Mouse (Mus musculus): ENCODE results near the gene Cep41. TPM values are rescaled to one million over a fixed set of nuclear protein-coding genes. Genes with fewer than 3 reads are reported as not detected.

Cep41 gene
- polyA plus RNA-seq, 1 experiment from 2014 or later: 12.8 TPM

DNA sequence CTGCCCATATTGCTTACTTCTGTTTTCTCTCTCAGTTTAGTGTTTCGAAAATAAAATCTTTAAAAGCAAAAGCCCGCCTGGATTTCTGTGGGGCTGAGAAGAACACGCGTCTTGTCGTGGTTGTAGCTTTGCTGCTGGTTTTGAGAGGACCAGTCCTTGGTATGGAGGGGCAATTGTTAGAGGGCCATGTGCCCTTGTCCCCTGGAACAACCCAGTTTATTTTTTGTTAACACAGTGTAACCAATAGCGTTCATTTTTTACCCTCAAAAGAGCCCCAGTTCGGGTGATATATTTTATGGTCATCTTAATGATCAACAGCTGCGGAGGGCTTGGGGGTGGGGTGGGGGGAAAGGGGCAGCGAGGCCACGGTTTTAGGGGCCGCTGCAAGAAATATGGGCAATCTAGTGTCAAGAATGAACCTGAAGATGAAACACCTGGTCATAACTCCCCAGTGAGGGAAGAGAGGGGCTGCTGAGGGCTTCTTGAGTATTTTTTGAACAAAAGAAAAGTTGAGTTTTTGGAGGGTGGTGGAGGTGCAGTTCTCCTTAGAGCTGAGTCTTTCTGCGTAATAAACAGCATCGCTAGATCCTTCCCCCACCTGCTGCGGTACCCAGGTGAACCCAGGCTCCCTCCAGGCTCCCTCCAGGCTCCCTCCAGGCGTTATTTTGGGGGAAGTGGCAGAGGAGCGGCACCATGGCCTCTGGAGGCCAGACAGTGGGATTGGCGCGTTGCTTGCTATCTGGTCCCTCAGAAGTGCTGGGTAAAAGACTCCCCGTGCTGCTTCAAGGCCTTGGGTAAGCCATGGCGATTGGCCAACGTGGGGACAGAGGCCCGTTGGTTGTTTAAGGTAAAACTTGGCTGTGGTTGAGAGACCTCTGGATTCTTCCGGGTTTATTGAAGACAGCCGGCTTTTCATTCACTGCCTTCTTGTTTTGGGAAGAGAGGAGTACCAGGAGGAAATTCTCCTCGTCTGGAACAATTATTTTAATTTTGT lies 17.1 kb upstream of the Cep41 start:
- DNase-seq (ENCODE audit: low read depth, low spot score) (no peak), ATAC-seq (no peak)
- ChIA-PET POLR2A (no interaction called here), CTCF (no interaction called here)
- in situ Hi-C loops (cut with MboI; ENCODE audit: low pct_unique_long_range_greater_than_20kb): no loop called here
- peaks cover 7% of the 10 kb centered on the region for H3K27me3 ChIP-seq
- TF ChIP-seq CTCF (IDR thresholded peaks at IDR 0.05): no peak

DNA sequence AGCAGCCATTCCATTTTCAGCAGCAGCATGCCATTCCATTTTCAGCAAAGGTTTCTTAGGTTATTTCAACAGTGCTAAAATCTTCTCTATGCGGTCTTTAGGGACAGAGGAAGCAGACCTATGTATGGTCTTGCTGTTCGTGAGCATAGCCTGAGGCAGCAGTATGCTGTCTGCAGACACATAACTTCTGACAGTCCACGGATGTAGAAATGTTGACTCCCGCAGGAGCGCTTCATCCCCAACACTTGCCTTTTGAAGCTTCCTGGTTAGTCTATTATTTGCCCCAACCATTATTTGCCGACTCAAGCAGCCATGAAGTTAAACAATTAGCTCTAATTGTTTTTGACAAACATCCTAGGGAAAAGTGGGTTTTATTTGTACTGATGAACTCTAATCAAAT lies 15.6 kb upstream of the Cep41 start:
- TF ChIP-seq CTCF (IDR thresholded peaks at IDR 0.05): no peak
- CTCF ChIA-PET: no interaction called here
- in situ Hi-C loops (cut with MboI; ENCODE audit: low pct_unique_long_range_greater_than_20kb): no loop called here
- DNase-seq (ENCODE audit: low read depth, low spot score) (no peak), ATAC-seq (no peak)
- POLR2A ChIA-PET: no interaction called here
- no peaks in the 10 kb centered on the region for H3K27me3 ChIP-seq

DNA sequence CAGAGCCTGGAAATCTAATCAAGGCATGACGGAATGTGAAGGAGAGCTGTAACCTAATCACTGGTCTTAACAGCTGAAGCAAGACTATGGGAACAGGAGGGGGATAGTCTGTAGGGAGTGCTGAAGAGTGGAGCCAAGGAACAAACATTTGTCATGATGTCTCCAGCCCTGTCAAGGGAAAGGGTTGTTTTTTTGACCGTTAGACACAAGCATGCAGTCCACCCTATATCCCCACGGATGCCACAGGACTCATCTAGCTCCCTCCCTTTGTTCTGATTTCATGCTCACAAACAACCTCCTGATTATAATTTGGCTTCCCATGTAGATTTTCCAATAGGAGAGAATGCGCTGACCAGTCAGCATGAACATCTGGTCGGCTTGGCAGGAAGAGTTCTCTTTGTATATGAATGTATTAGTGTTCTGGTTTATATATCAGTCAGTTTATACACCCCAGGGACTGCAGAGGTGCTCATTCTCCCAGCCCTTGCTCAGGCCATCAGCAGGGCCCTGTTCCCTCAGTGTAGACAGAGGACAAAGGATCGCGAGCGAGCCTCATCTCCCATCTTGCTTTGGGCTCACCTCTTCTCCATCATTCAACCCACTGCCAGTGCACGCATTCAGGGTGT lies 10.5 kb upstream of the Cep41 start:
- in situ Hi-C loops (cut with MboI; ENCODE audit: low pct_unique_long_range_greater_than_20kb): no loop called here
- no peak for TF ChIP-seq CTCF (IDR thresholded peaks at IDR 0.05)
- no peak for DNase-seq (ENCODE audit: low read depth, low spot score)
- no peak for ATAC-seq
- no peaks in the 10 kb centered on the region for H3K27me3 ChIP-seq
- ChIA-PET POLR2A (no interaction called here), CTCF (no interaction called here)

DNA sequence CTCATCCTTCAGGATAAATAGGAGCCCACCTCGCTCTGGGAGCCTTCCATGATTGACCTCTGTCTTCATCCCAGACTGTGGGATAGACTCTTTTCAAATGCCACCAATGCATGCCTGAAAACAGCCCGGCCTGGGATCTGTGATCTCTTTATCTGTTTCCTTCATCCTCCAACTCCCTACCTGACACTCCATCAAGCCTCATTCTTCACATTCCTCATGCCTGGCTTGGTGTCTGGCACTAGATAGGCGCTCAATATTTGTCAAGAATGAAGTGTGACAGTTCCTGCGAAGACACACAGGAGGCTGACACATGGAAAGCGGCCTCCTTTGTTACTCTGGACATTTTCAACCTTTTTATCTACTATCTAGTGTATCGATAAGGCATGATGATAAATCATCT lies 9.9 kb upstream of the Cep41 start:
- CTCF ChIA-PET: no interaction called here
- no peak for DNase-seq (ENCODE audit: low read depth, low spot score)
- in situ Hi-C loops (cut with MboI; ENCODE audit: low pct_unique_long_range_greater_than_20kb): no loop called here
- ATAC-seq: no peak
- no peak for TF ChIP-seq CTCF (IDR thresholded peaks at IDR 0.05)
- no peaks in the 10 kb centered on the region for H3K27me3 ChIP-seq
- POLR2A ChIA-PET: no interaction called here

DNA sequence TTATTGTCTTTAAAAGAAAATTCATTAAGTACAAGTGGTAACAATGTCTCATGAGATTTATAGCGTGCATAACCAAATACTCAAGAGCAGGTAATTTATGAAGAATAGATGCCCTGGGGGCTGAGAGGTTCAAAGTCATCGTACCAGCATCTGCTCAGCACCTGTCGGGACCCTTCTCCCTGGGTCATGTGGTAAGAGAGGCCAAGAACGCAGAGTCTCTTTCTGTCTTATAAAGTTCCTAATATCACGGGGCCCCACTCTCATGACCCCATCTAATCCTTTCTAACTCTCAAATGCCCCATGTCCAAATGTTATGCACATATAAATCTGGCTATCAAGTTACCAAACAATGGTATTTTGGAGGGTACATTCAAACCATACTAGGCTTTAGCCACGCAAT lies 9.3 kb upstream of the Cep41 start:
- CTCF ChIA-PET: no interaction called here

DNA sequence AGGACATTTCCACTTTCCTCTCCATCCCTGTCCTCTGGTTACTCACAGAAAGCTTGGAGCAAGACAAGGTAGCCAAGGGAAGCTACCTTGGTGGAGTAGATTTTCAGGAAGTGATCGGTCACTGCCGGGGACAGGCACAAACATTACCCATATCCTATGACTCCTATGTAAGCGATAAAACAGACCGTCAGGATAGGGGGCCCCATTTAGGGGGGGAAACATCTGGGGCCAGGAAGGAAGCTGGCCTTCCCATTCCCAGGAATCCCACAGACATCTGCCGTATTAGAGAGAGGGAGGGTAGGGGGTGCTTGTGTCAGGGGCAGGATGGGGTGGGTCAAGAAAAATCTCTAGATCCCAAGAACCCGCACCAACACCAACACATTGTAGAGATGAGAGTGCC lies 6.6 kb upstream of the Cep41 start:
- DNase-seq (ENCODE audit: low read depth, low spot score) (no peak), ATAC-seq (no peak)
- in situ Hi-C loops (cut with MboI; ENCODE audit: low pct_unique_long_range_greater_than_20kb): no loop called here
- ChIA-PET POLR2A (no interaction called here), CTCF (interaction anchor here (1.4 kb wide), 1 partner anchor 25 kb away, joined by 3 read pairs; no protein-coding TSS in a partner anchor)
- no peak for TF ChIP-seq CTCF (IDR thresholded peaks at IDR 0.05)
- H3K27me3 ChIP-seq: no peaks in the 10 kb centered on the region

More for the DNA sequence above, 9.3 kb upstream of the Cep41 start:
- POLR2A ChIA-PET: no interaction called here
- no peaks in the 10 kb centered on the region for H3K27me3 ChIP-seq
- DNase-seq (ENCODE audit: low read depth, low spot score) (no peak), ATAC-seq (no peak)
- no peak for TF ChIP-seq CTCF (IDR thresholded peaks at IDR 0.05)
- in situ Hi-C loops (cut with MboI; ENCODE audit: low pct_unique_long_range_greater_than_20kb): no loop called here

DNA sequence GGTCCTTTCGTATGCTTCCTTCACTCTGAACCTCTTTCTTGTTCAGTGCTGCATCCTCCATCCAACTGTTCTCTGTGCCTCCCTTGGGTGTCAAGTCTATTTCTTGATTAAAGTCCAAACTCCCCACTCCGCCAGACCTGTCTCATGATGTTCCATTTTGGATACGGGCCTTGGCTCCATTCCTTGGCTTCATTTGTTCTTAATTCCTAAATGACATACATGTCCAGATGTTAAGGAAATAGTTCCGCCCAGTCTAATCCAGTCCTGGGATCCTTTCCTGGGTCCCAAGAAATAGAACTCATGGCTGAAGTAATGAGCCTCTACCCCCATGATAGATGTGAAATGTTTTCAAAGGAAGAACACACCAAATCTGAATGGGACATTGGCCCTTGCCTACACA lies 4.5 kb upstream of the Cep41 start:
- TF ChIP-seq CTCF (IDR thresholded peaks at IDR 0.05): no peak
- CTCF ChIA-PET: no interaction called here
- DNase-seq (ENCODE audit: low read depth, low spot score): no peak
- no peak for ATAC-seq
- no peaks in the 10 kb centered on the region for H3K27me3 ChIP-seq
- POLR2A ChIA-PET: no interaction called here
- in situ Hi-C loops (cut with MboI; ENCODE audit: low pct_unique_long_range_greater_than_20kb): no loop called here

GRCm38 (mm10) chr6:30697464-30697863 lies 3.9 kb upstream of the Cep41 start:
- in situ Hi-C loops (cut with MboI; ENCODE audit: low pct_unique_long_range_greater_than_20kb): no loop called here
- POLR2A ChIA-PET: no interaction called here
- DNase-seq (ENCODE audit: low read depth, low spot score) (no peak), ATAC-seq (no peak)
- CTCF ChIA-PET: no interaction called here
- H3K27me3 ChIP-seq: no peaks in the 10 kb centered on the region
- TF ChIP-seq CTCF (IDR thresholded peaks at IDR 0.05): no peak

DNA sequence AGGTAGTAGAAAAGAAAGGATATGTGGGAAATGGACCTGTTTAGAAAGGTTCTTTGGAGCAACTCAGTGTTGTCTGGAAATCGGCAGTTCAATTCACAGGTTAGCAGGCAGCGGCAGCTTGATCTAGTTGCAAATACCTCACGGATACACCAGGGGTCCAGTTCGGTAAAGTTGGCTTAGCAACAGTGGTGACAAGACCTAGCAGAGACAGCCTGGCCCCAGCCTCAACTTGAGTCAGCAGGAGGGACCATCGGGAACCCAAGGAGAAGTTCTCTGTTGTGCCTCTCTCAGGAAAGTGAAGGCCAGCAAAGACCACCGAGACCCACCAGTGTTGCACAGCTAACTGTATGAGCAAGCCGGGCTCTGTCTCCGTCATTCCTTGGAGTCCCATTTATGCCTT lies 1.6 kb upstream of the Cep41 start:
- POLR2A ChIA-PET: interaction anchor here (0.5 kb wide), 1 partner anchor 147 kb away, joined by 4 read pairs; no protein-coding TSS in a partner anchor
- no peak for ATAC-seq
- in situ Hi-C loops (cut with MboI; ENCODE audit: low pct_unique_long_range_greater_than_20kb): no loop called here
- DNase-seq (ENCODE audit: low read depth, low spot score): no peak
- TF ChIP-seq CTCF (IDR thresholded peaks at IDR 0.05): no peak
- CTCF ChIA-PET: no interaction called here
- no peaks in the 10 kb centered on the region for H3K27me3 ChIP-seq

DNA sequence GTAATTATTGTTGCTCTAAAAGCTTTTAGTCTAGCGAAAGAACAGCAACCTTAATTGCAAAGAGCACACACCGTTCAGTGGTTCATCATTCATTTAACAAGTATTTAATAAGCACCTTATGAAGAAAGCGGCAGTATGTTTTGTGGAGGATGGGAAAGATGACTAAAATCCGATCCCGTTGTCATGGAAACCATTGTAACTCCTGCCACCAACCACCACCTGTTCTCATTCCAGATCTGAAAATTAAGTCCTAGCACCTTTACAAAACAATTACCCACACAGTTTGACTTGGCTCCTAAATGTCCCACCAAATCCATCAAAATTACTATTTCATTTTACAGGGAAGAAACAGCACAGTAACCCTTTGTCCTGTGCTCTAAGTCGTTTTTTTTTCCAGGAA lies 660 bp upstream of the Cep41 start:
- in situ Hi-C loops (cut with MboI; ENCODE audit: low pct_unique_long_range_greater_than_20kb): no loop called here
- no peak for TF ChIP-seq CTCF (IDR thresholded peaks at IDR 0.05)
- ChIA-PET POLR2A (no interaction called here), CTCF (interaction anchor here (1.4 kb wide), 1 partner anchor 63 kb away, joined by 4 read pairs; no protein-coding TSS in a partner anchor)
- no peak for ATAC-seq
- DNase-seq (ENCODE audit: low read depth, low spot score): no peak
- H3K27me3 ChIP-seq: no peaks in the 10 kb centered on the region

- H3K27me3 ChIP-seq: no peaks in the 10 kb centered on the region
- in situ Hi-C loops (cut with MboI; ENCODE audit: low pct_unique_long_range_greater_than_20kb): no loop called here
- DNase-seq (ENCODE audit: low read depth, low spot score): no peak
- no peak for ATAC-seq
- ChIA-PET POLR2A (no interaction called here), CTCF (interaction anchor here (1.4 kb wide), 1 partner anchor 62 kb away, joined by 4 read pairs; no protein-coding TSS in a partner anchor)
- no peak for TF ChIP-seq CTCF (IDR thresholded peaks at IDR 0.05)
Measured at GRCm38 (mm10) chr6:30692826-30693225, 723 bp downstream of the Cep41 start.
